Mouse (Mus musculus) lung, embryonic 14.5 days (tissue): Measurements from ENCODE around the gene Lgr6. TPM values are rescaled to one million over a fixed set of nuclear protein-coding genes. Genes with fewer than 3 reads are reported as not detected.

Experiments used
- ATAC-seq: fragments of 200-750 bp; cut with Nextera tagmentation; 2 replicates; pipeline ENCODE4 v1.8.0; 2017; ENCODE audit warnings: mild to moderate bottlenecking, moderate TSS enrichment, moderate library complexity; ENCODE audit not compliant: insufficient read depth
- DNase-seq: peaks from one replicate; pipeline ENCODE4 v3.0.0-alpha.2; 2015
- H3K27ac ChIP-seq: fragments of 300-500 bp; sonication (generic); 2 replicates; pipeline ENCODE4 v1.5.1; 2014; ENCODE audit warnings: low read depth, mild to moderate bottlenecking, moderate library complexity
- H3K27me3 ChIP-seq: fragments of 300-500 bp; sonication (generic); 2 replicates; pipeline ENCODE4 v1.6.1; 2014; ENCODE audit warnings: low read length, control low read depth; ENCODE audit not compliant: insufficient read depth
- H3K36me3 ChIP-seq: fragments of 300-500 bp; sonication (generic); 2 replicates; pipeline ENCODE4 v1.6.1; 2014; ENCODE audit warnings: control low read depth; ENCODE audit not compliant: insufficient read depth
- H3K4me1 ChIP-seq: fragments of 300-500 bp; sonication (generic); 2 replicates; pipeline ENCODE4 v1.6.1; 2014; ENCODE audit warnings: antibody characterized with exemption, control low read depth; ENCODE audit not compliant: insufficient read depth
- H3K4me2 ChIP-seq: fragments of 300-500 bp; sonication (generic); 2 replicates; pipeline ENCODE4 v1.6.1; 2014; ENCODE audit warnings: mild to moderate bottlenecking
- H3K4me3 ChIP-seq: fragments of 300-500 bp; sonication (generic); 2 replicates; pipeline ENCODE4 v1.5.1; 2014; ENCODE audit warnings: low read depth, low read length
- H3K9ac ChIP-seq: fragments of 300-500 bp; sonication (generic); 2 replicates; pipeline ENCODE4 v1.6.1; 2014
- H3K9me3 ChIP-seq: fragments of 300-500 bp; sonication (generic); 2 replicates; pipeline ENCODE4 v1.6.1; 2016; ENCODE audit warnings: low read depth, low read length, control low read depth
- CTCF ChIP-seq: IDR thresholded peaks from 2 replicates; pipeline ENCODE4 v1.5.1; 2016; ENCODE audit warnings: antibody characterized with exemption, low read depth
- WGBS: fragments of 180-500 bp; shearing (Covaris S2); extraction: QIAGEN DNeasy Blood & Tissue Kit; methylation state at CpG from one replicate; pipeline ENCODE4 v1.1.7; 2014; 5-methylcytosine and 5-hydroxymethylcytosine counted together
- polyA plus RNA-seq: library from polyadenylated mRNA; unstranded; fragments of >200 nt; fragmentation: Nextera tagmentation; extraction: Ambion mirVana; gene quantifications from 2 replicates; pipeline ENCODE4 v1.2.1, GENCODE M21; 2014

Gene Lgr6
- polyA plus RNA-seq, 1 experiment from 2014 or later, result 11.1 TPM

GRCm38 (mm10) chr1:135108611-135109010 lies 3.5 kb upstream of the Lgr6 start:
- ATAC-seq, result no peak
- Histone ChIP-seq H3K4me2 (no peak overlapping the region), H3K9ac (no peak overlapping the region), H3K9me3 (no peaks in the 10 kb centered on the region), H3K27ac (no peak overlapping the region), H3K36me3 (no peaks in the 10 kb centered on the region), H3K4me3 (no peak overlapping the region), H3K27me3 (peaks cover 28% of the 10 kb centered on the region), H3K4me1 (no peaks in the 10 kb centered on the region)
- peak; percentile 74 for DNase-seq
- TF ChIP-seq CTCF, result peak; percentile 77
- WGBS, result 43% methylated on average over 6 of the region's 6 CpGs

- no peak overlapping the region for H3K27ac ChIP-seq
- peaks cover 44% of the 10 kb centered on the region for H3K27me3 ChIP-seq
- H3K9me3 ChIP-seq, result no peaks in the 10 kb centered on the region
- TF ChIP-seq CTCF, result peak; percentile 91
- peak overlapping the region; percentile 49; the same call in 1 of the 2 replicates for H3K4me3 ChIP-seq
- peak; percentile 86 for DNase-seq
- peak; percentile 42 for ATAC-seq
- no peaks in the 10 kb centered on the region for H3K36me3 ChIP-seq
- no peaks in the 10 kb centered on the region for H3K4me1 ChIP-seq
- no peak overlapping the region for H3K9ac ChIP-seq
- WGBS, result 2% methylated on average over 8 of the region's 8 CpGs
- peak overlapping the region; percentile 75 for H3K4me2 ChIP-seq
Observed at GRCm38 (mm10) chr1:135105951-135106350, 875 bp upstream of the Lgr6 start.

- H3K4me2 ChIP-seq, result no peak overlapping the region
- H3K9me3 ChIP-seq, result no peaks in the 10 kb centered on the region
- whole genome bisulfite sequencing, result 55% methylated on average over 2 of the region's 7 CpGs
- no peaks in the 10 kb centered on the region for H3K4me1 ChIP-seq
- no peak overlapping the region for H3K9ac ChIP-seq
- H3K36me3 ChIP-seq, result no peaks in the 10 kb centered on the region
- no peak for TF ChIP-seq CTCF
- H3K27ac ChIP-seq, result no peak overlapping the region; the same call in 1 of the 2 replicates
- H3K4me3 ChIP-seq, result no peak overlapping the region
- peaks cover 40% of the 10 kb centered on the region for H3K27me3 ChIP-seq
- ATAC-seq, result no peak
- no peak for DNase-seq
Observed at GRCm38 (mm10) chr1:135100400-135100799, 4.7 kb downstream of the Lgr6 start.

- ATAC-seq (no peak), DNase-seq (no peak)
- TF ChIP-seq CTCF, result no peak
- Histone ChIP-seq H3K9me3 (no peaks in the 10 kb centered on the region), H3K27ac (no peak overlapping the region), H3K4me1 (no peaks in the 10 kb centered on the region), H3K4me3 (no peak overlapping the region), H3K27me3 (peaks cover 21% of the 10 kb centered on the region), H3K4me2 (no peak overlapping the region), H3K9ac (no peak overlapping the region), H3K36me3 (no peaks in the 10 kb centered on the region)
- WGBS, result 79% methylated on average over 7 of the region's 7 CpGs
Observed at GRCm38 (mm10) chr1:135098441-135098840, 6.6 kb downstream of the Lgr6 start.

GRCm38 (mm10) chr1:135097441-135097840 lies 7.6 kb downstream of the Lgr6 start:
- Histone ChIP-seq H3K9ac (no peak overlapping the region), H3K4me1 (no peaks in the 10 kb centered on the region), H3K4me3 (no peak overlapping the region), H3K36me3 (no peaks in the 10 kb centered on the region), H3K27ac (no peak overlapping the region), H3K9me3 (no peaks in the 10 kb centered on the region), H3K27me3 (peaks cover 12% of the 10 kb centered on the region; the same call in 1 of the 2 replicates), H3K4me2 (no peak overlapping the region)
- DNase-seq (no peak), ATAC-seq (no peak)
- WGBS, result 85% methylated on average over 6 of the region's 6 CpGs
- no peak for TF ChIP-seq CTCF

- Histone ChIP-seq H3K9me3 (no peaks in the 10 kb centered on the region), H3K36me3 (no peaks in the 10 kb centered on the region), H3K4me2 (no peak overlapping the region), H3K4me1 (no peaks in the 10 kb centered on the region), H3K4me3 (no peak overlapping the region), H3K27me3 (peaks cover 10% of the 10 kb centered on the region; the same call in 1 of the 2 replicates), H3K9ac (no peak overlapping the region), H3K27ac (no peak overlapping the region)
- no peak for TF ChIP-seq CTCF
- DNase-seq (peak; percentile 42), ATAC-seq (no peak)
- 70% methylated on average over 11 of the region's 11 CpGs for WGBS
Observed at GRCm38 (mm10) chr1:135096312-135096711, 8.8 kb downstream of the Lgr6 start.

GRCm38 (mm10) chr1:135095189-135095588 lies 9.9 kb downstream of the Lgr6 start:
- no peak for ATAC-seq
- Histone ChIP-seq H3K36me3 (no peaks in the 10 kb centered on the region), H3K4me1 (no peaks in the 10 kb centered on the region), H3K27me3 (peaks cover 2% of the 10 kb centered on the region; the same call in 1 of the 2 replicates), H3K9me3 (no peaks in the 10 kb centered on the region), H3K4me2 (no peak overlapping the region), H3K4me3 (no peak overlapping the region), H3K9ac (no peak overlapping the region), H3K27ac (no peak overlapping the region)
- no peak for DNase-seq
- TF ChIP-seq CTCF, result no peak
- 19% methylated on average over 7 of the region's 7 CpGs for WGBS

- no peak for DNase-seq
Observed at GRCm38 (mm10) chr1:135094723-135095122, 10.4 kb downstream of the Lgr6 start.

More at GRCm38 (mm10) chr1:135094723-135095122, 10.4 kb downstream of the Lgr6 start:
- no peak overlapping the region for H3K9ac ChIP-seq
- no peak overlapping the region for H3K4me2 ChIP-seq
- H3K4me1 ChIP-seq, result no peaks in the 10 kb centered on the region
- ATAC-seq, result no peak
- 56% methylated on average over 7 of the region's 7 CpGs for WGBS
- H3K4me3 ChIP-seq, result no peak overlapping the region
- no peaks in the 10 kb centered on the region for H3K9me3 ChIP-seq
- no peaks in the 10 kb centered on the region for H3K27me3 ChIP-seq
- no peak overlapping the region for H3K27ac ChIP-seq
- no peaks in the 10 kb centered on the region for H3K36me3 ChIP-seq
- 0 out of 2 replicates have a peak, but pooled peaks have one; percentile 3 for TF ChIP-seq CTCF
